Mouse (Mus musculus) left cerebral cortex, adult 11 months (tissue): ENCODE measurements at regions not wholly inside any gene's neighbourhood (a gene's known extent, or its start where the extent isn't known, plus 50 kb on each side); places are given as distances from the start of the nearest gene placed in this dataset.

Experiments used
- DNase-seq: peaks from one replicate; pipeline ENCODE4 v3.0.0; 2022; ENCODE audit warnings: low spot score

GRCm38 (mm10) chrX:11907167-11907566 lies 253.0 kb downstream of the Bcor start:
- no peak for DNase-seq

DNA sequence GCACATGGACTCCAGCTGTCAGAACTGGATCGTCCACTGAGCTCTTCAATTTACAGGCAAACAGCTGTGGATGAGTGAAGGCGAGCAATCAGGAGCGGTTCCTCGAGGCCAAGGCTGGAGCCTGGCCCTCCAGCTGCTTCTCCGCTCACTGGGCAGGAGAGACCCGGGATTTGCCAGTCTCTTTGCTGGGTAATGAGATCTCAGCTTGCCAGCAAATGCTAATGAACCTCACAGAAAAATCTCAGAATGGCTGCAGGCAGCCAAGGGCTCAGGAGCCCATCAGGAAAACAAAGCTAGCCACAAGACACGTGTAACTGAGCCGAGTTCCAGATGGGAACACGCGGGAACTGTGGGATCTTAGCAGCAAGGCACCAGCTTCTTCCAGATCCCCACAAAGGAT lies 244.2 kb downstream of the Bcor start:
- no peak for DNase-seq

GRCm38 (mm10) chrX:11920231-11920630 lies 239.9 kb downstream of the Bcor start:
- DNase-seq: no peak

- no peak for DNase-seq
Measured at GRCm38 (mm10) chrX:11924639-11925302, 235.4 kb downstream of the Bcor start.

DNA sequence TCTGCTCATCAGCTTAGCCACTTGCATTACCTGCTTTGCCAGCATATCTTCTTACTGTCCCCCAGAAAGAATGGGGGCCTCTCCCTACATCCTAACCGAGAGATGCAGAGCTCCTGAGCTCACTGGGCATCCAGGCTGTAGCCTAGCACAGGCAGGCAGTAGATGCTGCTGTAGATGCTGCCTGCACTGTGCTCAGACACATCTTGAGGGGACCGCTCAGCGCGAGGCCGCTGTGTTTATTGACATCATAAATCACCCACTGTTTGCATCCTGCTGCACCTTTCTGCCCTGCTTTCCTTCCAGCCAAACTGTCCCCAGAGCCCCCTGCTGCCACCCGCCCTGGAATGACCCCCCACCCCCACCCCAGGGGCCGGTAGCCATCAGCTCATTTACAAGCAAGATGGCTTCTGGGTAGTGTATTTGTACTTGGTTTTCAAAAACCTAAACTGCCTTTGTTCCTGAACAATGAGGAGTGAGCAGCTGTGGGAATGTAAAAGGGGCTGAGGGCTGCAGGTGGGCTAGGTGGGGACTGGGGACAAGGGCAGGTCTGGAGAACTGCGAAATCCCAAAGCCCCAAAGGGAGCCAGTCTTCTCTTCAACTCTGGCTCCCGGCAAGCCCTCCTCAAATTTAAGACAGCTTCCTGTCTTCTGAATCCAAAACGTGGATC lies 233.2 kb downstream of the Bcor start:
- no peak for DNase-seq

GRCm38 (mm10) chrX:11929448-11929847 lies 230.7 kb downstream of the Bcor start:
- DNase-seq: no peak

DNA sequence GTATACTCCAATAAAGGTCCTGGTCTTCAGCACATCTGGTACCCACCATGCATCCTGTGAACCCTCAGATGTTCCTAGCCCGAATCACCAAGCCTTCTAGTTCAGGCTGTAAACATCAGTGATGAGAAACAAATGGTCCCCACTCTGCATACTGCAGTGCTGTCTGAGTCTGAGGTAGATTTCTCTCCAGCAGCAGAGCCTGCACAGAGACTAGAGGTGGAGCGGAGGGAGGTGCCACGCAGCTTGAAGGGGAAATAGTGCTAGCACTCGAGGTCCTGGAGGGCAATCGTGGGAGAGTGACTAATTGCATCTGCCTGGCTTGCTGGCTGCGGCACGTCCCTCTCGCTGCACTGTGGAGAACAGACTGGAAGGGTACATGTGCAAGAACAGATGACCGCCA lies 228.7 kb downstream of the Bcor start:
- no peak for DNase-seq

DNA sequence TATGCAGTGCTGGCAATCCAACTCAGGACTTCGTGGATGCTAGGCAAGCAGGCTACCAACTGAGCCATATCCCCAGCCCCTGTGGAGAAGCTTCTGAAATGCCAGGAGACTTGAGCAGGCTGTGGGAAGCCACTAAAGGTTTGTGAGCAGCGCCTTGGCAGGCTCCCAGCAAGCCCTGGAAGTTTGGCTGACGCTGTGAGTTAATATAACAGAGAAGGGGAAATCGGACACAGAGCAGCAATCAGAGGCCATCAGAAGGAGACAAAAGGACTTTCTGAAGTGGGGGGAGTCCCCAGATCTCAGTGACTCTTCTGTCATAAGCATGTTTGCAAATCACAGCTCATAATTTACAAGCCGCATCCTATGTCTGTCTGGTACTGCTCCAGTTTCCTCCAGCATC lies 224.8 kb downstream of the Bcor start:
- no peak for DNase-seq

GRCm38 (mm10) chrX:11940246-11940645 lies 219.9 kb downstream of the Bcor start:
- DNase-seq: no peak

DNA sequence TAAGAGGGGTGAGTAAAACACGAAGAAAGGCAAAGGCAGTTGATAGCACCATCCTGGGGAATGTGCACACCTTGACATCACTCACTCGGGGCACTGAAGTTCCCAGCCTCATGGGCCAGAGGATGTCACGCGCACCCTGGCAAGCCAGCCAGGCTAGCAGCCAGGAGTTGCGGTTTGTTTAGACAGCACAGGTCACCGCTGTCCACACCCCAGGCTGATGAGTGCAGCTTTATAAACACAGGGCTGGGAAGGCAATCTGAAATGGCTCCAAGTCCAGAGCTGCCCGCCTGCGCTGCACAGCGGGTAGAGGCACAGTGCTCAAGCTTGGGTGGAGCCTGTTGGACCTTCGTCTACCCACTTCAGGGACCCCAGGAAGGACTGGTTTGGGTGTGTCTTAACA lies 216.8 kb downstream of the Bcor start:
- no peak for DNase-seq

GRCm38 (mm10) chrX:11944574-11944973 lies 215.6 kb downstream of the Bcor start:
- DNase-seq: no peak

GRCm38 (mm10) chrX:11945280-11945679 lies 214.9 kb downstream of the Bcor start:
- no peak for DNase-seq

- no peak for DNase-seq
Measured at GRCm38 (mm10) chrX:11952193-11952592, 208.0 kb downstream of the Bcor start.

GRCm38 (mm10) chrX:11956194-11956593 lies 204.0 kb downstream of the Bcor start:
- DNase-seq: no peak

- DNase-seq: no peak
Measured at GRCm38 (mm10) chrX:11957011-11957410, 203.1 kb downstream of the Bcor start.

DNA sequence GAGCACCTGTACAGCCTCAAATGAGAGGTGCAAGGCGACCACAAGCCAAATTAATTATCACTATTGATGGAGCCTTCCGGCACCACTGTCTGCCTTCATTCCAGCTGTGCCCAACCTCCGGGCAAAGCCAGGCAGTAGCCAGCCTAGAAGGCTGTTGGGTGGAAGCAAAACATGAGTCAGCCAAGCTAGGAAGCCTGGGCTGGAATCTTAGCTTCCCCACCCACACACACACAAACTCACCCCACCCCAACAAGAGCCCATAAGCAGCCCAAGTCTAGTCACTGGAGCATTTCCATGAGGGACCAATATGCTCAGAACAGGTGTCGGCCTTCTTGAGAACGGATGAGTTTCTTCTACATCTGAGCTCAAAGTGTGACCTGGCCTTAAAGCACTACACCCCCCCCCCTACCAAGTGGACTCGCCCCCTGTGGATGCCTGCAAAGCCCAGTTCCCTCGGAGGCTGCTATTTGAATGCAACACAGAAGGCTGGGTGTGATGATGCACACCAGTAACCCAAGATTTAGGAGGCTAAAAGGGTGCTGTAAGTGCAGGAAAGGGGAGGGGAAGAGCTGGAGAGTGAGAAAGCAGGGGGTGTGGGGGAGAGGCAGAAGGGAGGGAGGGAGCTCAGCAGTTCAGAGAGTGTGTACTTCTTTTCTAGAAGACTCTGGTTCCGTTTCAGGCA lies 200.1 kb downstream of the Bcor start:
- DNase-seq: no peak

- DNase-seq: no peak
Measured at GRCm38 (mm10) chrX:11961350-11961749, 198.8 kb downstream of the Bcor start.

DNA sequence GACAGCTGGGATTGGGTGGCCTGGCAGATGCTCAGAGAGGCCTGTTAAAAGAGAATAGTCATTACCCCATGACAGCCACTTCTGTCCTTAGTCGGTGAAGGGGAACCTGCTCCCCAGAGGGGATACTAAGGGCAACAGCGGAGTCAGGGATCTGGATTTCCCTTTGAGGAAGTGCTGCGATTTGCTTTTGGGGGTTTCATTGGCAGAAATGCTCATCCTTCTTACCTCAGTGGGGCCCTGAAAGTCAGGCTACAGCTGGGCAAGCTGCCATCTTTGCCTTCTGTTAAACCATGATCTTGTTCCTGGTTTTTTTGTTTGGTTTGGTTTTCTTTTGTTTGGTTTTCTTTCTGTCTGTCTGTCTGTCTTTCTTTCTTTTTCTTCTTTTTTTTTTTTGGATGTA lies 195.7 kb downstream of the Bcor start:
- DNase-seq: no peak

- DNase-seq: no peak
Measured at GRCm38 (mm10) chrX:11978679-11979078, 181.5 kb downstream of the Bcor start.

- no peak for DNase-seq
Measured at GRCm38 (mm10) chrX:11983276-11983675, 176.9 kb downstream of the Bcor start.
